ENCODE assay signal across 8 mouse cellular contexts in genomic region chr7:13007341-13008092, GRCm38 (mm10). TPM values are rescaled to one million over a fixed set of nuclear protein-coding genes. Genes with fewer than 3 reads are reported as not detected.
DNase-seq lines count a peak whose midpoint lies in the region; ATAC-seq lines count a peak whose summit lies in the region.
"Had no signal": no experiment of that assay in that cellular context is flagged by ENCODE, and none has a peak within 500 bp of the region (broad histone marks: within the 10 kb centered on the region; RNA-seq: fewer than 3 reads in every experiment).

No protein-coding gene starts in this region.

- DNase-seq in kidney, postnatal 10 days = peak; percentile 16
- DNase-seq in kidney, postnatal 36 days = no peak
- DNase-seq in hindbrain, embryonic 10.5 days (ENCODE audit: low spot score) = no peak
- no peak for DNase-seq in midbrain, embryonic 14.5 days
- no peak for DNase-seq in spleen, postnatal 36 days (ENCODE audit: low spot score in 2 of 2)
- no peak for DNase-seq in ovary, adult 18-20 months (ENCODE audit: low spot score)

- ATAC-seq in embryonic facial prominence, embryonic 12.5 days (ENCODE audit: insufficient number of reproducible peaks, insufficient read depth, low FRiP score, low TSS enrichment) = no peak
- ATAC-seq in midbrain, embryonic 14.5 days (ENCODE audit: low FRiP score, low TSS enrichment) = no peak

- H3K4me2 ChIP-seq in embryonic facial prominence, embryonic 12.5 days (replicated peaks) = peak overlapping the region; percentile 75
- peak overlapping the region; percentile 33; the same call in 1 of the 2 replicates for H3K4me2 ChIP-seq in midbrain, embryonic 14.5 days (ENCODE audit: low read length)

- peak overlapping the region; percentile 12; the same call in 1 of the 2 replicates for H3K4me3 ChIP-seq in embryonic facial prominence, embryonic 12.5 days
- H3K4me3 ChIP-seq in hindbrain, embryonic 10.5 days = peak overlapping the region; percentile 70
- H3K4me3 ChIP-seq in midbrain, embryonic 14.5 days (replicated peaks; ENCODE audit: low read depth, low read length) = 0 out of 2 replicates have a peak overlapping the region, but pooled peaks have one; percentile 8
- H3K4me3 ChIP-seq: left cerebral cortex, adult 2 months had no signal

- peaks cover 22% of the 10 kb centered on the region for H3K4me1 ChIP-seq in embryonic facial prominence, embryonic 12.5 days
- H3K4me1 ChIP-seq in hindbrain, embryonic 10.5 days (replicated peaks) = peaks cover 30% of the 10 kb centered on the region
- peaks cover 11% of the 10 kb centered on the region for H3K4me1 ChIP-seq in midbrain, embryonic 14.5 days (ENCODE audit: control insufficient read depth, insufficient read depth, low read length)

- no peak overlapping the region for H3K27ac ChIP-seq in embryonic facial prominence, embryonic 12.5 days
- H3K27ac ChIP-seq in hindbrain, embryonic 10.5 days = no peak overlapping the region
- no peak overlapping the region for H3K27ac ChIP-seq in midbrain, embryonic 14.5 days (replicated peaks; ENCODE audit: low read depth, low read length)
- H3K27ac ChIP-seq: left cerebral cortex, adult 2 months had no signal

- peaks cover 15% of the 10 kb centered on the region for H3K27me3 ChIP-seq in embryonic facial prominence, embryonic 12.5 days
- peaks cover 26% of the 10 kb centered on the region for H3K27me3 ChIP-seq in hindbrain, embryonic 10.5 days (ENCODE audit: insufficient read depth, poor library complexity, severe bottlenecking)
- H3K27me3 ChIP-seq in midbrain, embryonic 14.5 days (ENCODE audit: control insufficient read depth, insufficient read depth, low read length) = no peaks in the 10 kb centered on the region

- no peaks in the 10 kb centered on the region for H3K9me3 ChIP-seq in embryonic facial prominence, embryonic 12.5 days
- 0 out of 2 replicates have a peak, but pooled peaks cover 3% of the 10 kb centered on the region for H3K9me3 ChIP-seq in hindbrain, embryonic 10.5 days
- no peaks in the 10 kb centered on the region for H3K9me3 ChIP-seq in midbrain, embryonic 14.5 days (ENCODE audit: control insufficient read depth, low read length)

- WGBS in embryonic facial prominence, embryonic 12.5 days = 42% methylated on average over 57 of the region's 57 CpGs
- 31% methylated on average over 57 of the region's 57 CpGs for WGBS in hindbrain, embryonic 10.5 days
- 41% methylated on average over 57 of the region's 57 CpGs for WGBS in midbrain, embryonic 14.5 days

- H3K9ac ChIP-seq in embryonic facial prominence, embryonic 12.5 days = peak overlapping the region; percentile 42
- H3K9ac ChIP-seq in midbrain, embryonic 14.5 days (replicated peaks; ENCODE audit: low read length) = peak overlapping the region; percentile 84; the same call in 1 of the 2 replicates

- H3K36me3 ChIP-seq in embryonic facial prominence, embryonic 12.5 days = peaks cover 31% of the 10 kb centered on the region
- H3K36me3 ChIP-seq in hindbrain, embryonic 10.5 days = peaks cover 37% of the 10 kb centered on the region
- H3K36me3 ChIP-seq in midbrain, embryonic 14.5 days (ENCODE audit: control insufficient read depth, insufficient read depth, low read length) = peaks cover 42% of the 10 kb centered on the region

RNA-seq across cellular contexts. Expression of gene Zbtb45, which starts 2.3 kb away (rescaled TPM):
- polyA plus RNA-seq in embryonic facial prominence, embryonic 12.5 days (2016; fragmentation: Nextera tagmentation; extraction: Ambion mirVana) = 28.8 and 29.9 TPM in 2 replicates
- 31.3 and 34.4 TPM in 2 replicates for polyA plus RNA-seq in hindbrain, embryonic 10.5 days (2016; fragmentation: Nextera tagmentation; extraction: Ambion mirVana)
- 42.4 and 42.5 TPM in 2 replicates for polyA plus RNA-seq in midbrain, embryonic 14.5 days (2014; fragmentation: Nextera tagmentation; extraction: Ambion mirVana)

RNA-seq across cellular contexts. Expression of gene Trim28, which starts 8.6 kb away (rescaled TPM):
- polyA plus RNA-seq in embryonic facial prominence, embryonic 12.5 days (2016; fragmentation: Nextera tagmentation; extraction: Ambion mirVana) = 480 and 495 TPM in 2 replicates
- polyA plus RNA-seq in hindbrain, embryonic 10.5 days (2016; fragmentation: Nextera tagmentation; extraction: Ambion mirVana) = 373 and 399 TPM in 2 replicates
- 293 and 309 TPM in 2 replicates for polyA plus RNA-seq in midbrain, embryonic 14.5 days (2014; fragmentation: Nextera tagmentation; extraction: Ambion mirVana)

RNA-seq across cellular contexts. Expression of gene Slc27a5, which starts 9.5 kb away (rescaled TPM):
- 0.09 TPM in 1 of 2 replicates, not detected in the other for polyA plus RNA-seq in embryonic facial prominence, embryonic 12.5 days (2016; fragmentation: Nextera tagmentation; extraction: Ambion mirVana)
- 0.11 and 0.26 TPM in 2 replicates for polyA plus RNA-seq in hindbrain, embryonic 10.5 days (2016; fragmentation: Nextera tagmentation; extraction: Ambion mirVana)
- polyA plus RNA-seq in midbrain, embryonic 14.5 days (2014; fragmentation: Nextera tagmentation; extraction: Ambion mirVana) = 0.24 and 0.31 TPM in 2 replicates

RNA-seq across cellular contexts. Expression of gene Chmp2a, which starts 27.1 kb away (rescaled TPM):
- polyA plus RNA-seq in embryonic facial prominence, embryonic 12.5 days (2016; fragmentation: Nextera tagmentation; extraction: Ambion mirVana) = 121 and 127 TPM in 2 replicates
- polyA plus RNA-seq in hindbrain, embryonic 10.5 days (2016; fragmentation: Nextera tagmentation; extraction: Ambion mirVana) = 113 and 144 TPM in 2 replicates
- polyA plus RNA-seq in midbrain, embryonic 14.5 days (2014; fragmentation: Nextera tagmentation; extraction: Ambion mirVana) = 188 and 205 TPM in 2 replicates

RNA-seq across cellular contexts. Expression of gene Zfp446, which starts 29.9 kb away (rescaled TPM):
- polyA plus RNA-seq in embryonic facial prominence, embryonic 12.5 days (2016; fragmentation: Nextera tagmentation; extraction: Ambion mirVana) = 12.0 and 13.0 TPM in 2 replicates
- 16.6 and 17.0 TPM in 2 replicates for polyA plus RNA-seq in hindbrain, embryonic 10.5 days (2016; fragmentation: Nextera tagmentation; extraction: Ambion mirVana)
- 8.7 and 8.9 TPM in 2 replicates for polyA plus RNA-seq in midbrain, embryonic 14.5 days (2014; fragmentation: Nextera tagmentation; extraction: Ambion mirVana)

Comparison
In these comparisons a context has a peak if more than half of its experiments do, and no peak if none do; other contexts are left out.
1. H3K4me3 ChIP-seq: peak in every context shown above with its lines; median percentile 70 in hindbrain, embryonic 10.5 days; 12 in embryonic facial prominence, embryonic 12.5 days; 8 in midbrain, embryonic 14.5 days.